Mouse (Mus musculus): ENCODE measurements around the gene Gm10065. TPM values are rescaled to one million over a fixed set of nuclear protein-coding genes. Genes with fewer than 3 reads are reported as not detected.

The Gm10065 gene
- total and polyA plus RNA-seq, 3 experiments, result not detected

GRCm38 (mm10) chr13:21495080-21495479 is 15.8 kb upstream of the Gm10065 start, which contains the start of gene AK157302:
Gene AK157302 (plus strand): TSS chr13:21495223.
- TF ChIP-seq CTCF (IDR thresholded peaks at IDR 0.05 in 2 of 3, conservative IDR thresholded peaks at IDR 0.05 in 1 of 3; ENCODE audit: control insufficient read depth in 1 of 3, insufficient read depth in 1 of 3, low read depth in 2 of 3, low read length in 3 of 3, poor library complexity in 1 of 3, severe bottlenecking in 1 of 3) (no peak), MAFK (IDR thresholded peaks at IDR 0.05; ENCODE audit: borderline replicate concordance, low read depth, low read length) (no peak), SIN3A (IDR thresholded peaks at IDR 0.05; ENCODE audit: low read length) (no peak), ZNF384 (IDR thresholded peaks at IDR 0.05; ENCODE audit: low read depth, low read length) (no peak), HCFC1 (IDR thresholded peaks at IDR 0.05; ENCODE audit: low read depth, low read length) (no peak), TCF12 (IDR thresholded peaks at IDR 0.05; ENCODE audit: low read depth, low read length) (no peak), GABPA (IDR thresholded peaks at IDR 0.05; ENCODE audit: low read depth, low read length) (no peak), KAT2A (conservative IDR thresholded peaks at IDR 0.05; ENCODE audit: low read depth, low read length) (no peak), MYB (IDR thresholded peaks at IDR 0.05; ENCODE audit: low read depth, low read length) (no peak), TAL1 (IDR thresholded peaks at IDR 0.05; ENCODE audit: low read length) (no peak), CHD2 (IDR thresholded peaks at IDR 0.05; ENCODE audit: low read length) (no peak), USF1 (IDR thresholded peaks at IDR 0.05; ENCODE audit: low read depth, low read length) (no peak), NRF1 (IDR thresholded peaks at IDR 0.05; ENCODE audit: insufficient read depth, low read depth, low read length, poor library complexity, severe bottlenecking) (no peak), POLR2AphosphoS2 (IDR thresholded peaks at IDR 0.05; ENCODE audit: low read length) (no peak), NELFE (IDR thresholded peaks at IDR 0.05; ENCODE audit: low read depth, low read length) (no peak), UBTF (IDR thresholded peaks at IDR 0.05; ENCODE audit: borderline replicate concordance, insufficient read depth, low read depth, low read length) (no peak), RAD21 (IDR thresholded peaks at IDR 0.05; ENCODE audit: low read depth, low read length) (no peak), SMC3 (IDR thresholded peaks at IDR 0.05; ENCODE audit: low read depth, low read length) (no peak), CHD1 (IDR thresholded peaks at IDR 0.05; ENCODE audit: low read depth, low read length) (no peak), BHLHE40 (IDR thresholded peaks at IDR 0.05; ENCODE audit: borderline replicate concordance, low read depth, low read length) (no peak)
- H3K9ac ChIP-seq (ENCODE audit: control insufficient read depth, low read depth, low read length, poor library complexity, severe bottlenecking), result no peak within 1 kb of the TSS
- H3K27ac ChIP-seq (ENCODE audit: control insufficient read depth, low read depth, low read length), result no peak within 1 kb of the TSS
- H3K27me3 ChIP-seq (ENCODE audit: control insufficient read depth in 1 of 2, insufficient read depth in 2 of 2, low read length in 2 of 2), result peaks cover 0 to 3% of the 10 kb centered on the region in 2 experiments; a peak in 2 of 4 replicates
- no peaks in the 10 kb centered on the region for H3K9me3 ChIP-seq (replicated peaks; ENCODE audit: insufficient read depth, low read length)
- no peaks in the 10 kb centered on the region for H3K79me2 ChIP-seq (ENCODE audit: control insufficient read depth, insufficient read depth, low read length, poor library complexity)
- H3K4me3 ChIP-seq (ENCODE audit: control insufficient read depth in 1 of 2, insufficient read depth in 1 of 2, low read depth in 2 of 2, low read length in 2 of 2), result no peak within 1 kb of the TSS
- no peaks in the 10 kb centered on the region for H3K4me1 ChIP-seq (ENCODE audit: control insufficient read depth in 1 of 2, insufficient read depth in 2 of 2, low read length in 2 of 2)
- no peaks in the 10 kb centered on the region for H3K36me3 ChIP-seq (ENCODE audit: control insufficient read depth in 1 of 2, insufficient read depth in 2 of 2, low read length in 2 of 2)
- DNase-seq (ENCODE audit: low read depth, low spot score), result no peak

DNA sequence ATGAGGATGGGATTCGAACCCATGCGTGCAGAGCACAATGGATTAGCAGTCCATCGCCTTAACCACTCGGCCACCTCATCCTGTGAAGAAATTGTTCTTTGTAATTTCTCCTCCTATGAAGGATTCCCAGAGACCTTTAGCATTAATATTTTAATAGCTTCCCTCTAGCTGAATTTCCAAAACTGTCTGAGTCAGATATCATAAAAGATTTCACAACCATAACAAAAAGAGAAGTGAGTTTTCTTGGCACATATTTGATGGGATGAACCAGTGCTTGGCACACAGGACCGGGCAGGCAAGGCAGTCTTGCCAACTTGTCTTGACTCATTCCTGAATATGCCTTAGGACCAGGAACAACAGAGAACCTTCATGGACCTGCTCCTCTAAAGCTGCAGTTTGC is 13.6 kb upstream of the Gm10065 start:
- Histone ChIP-seq H3K4me3 (ENCODE audit: control insufficient read depth in 1 of 2, insufficient read depth in 1 of 2, low read depth in 2 of 2, low read length in 2 of 2) (no peak overlapping the region), H3K4me1 (ENCODE audit: control insufficient read depth in 1 of 2, insufficient read depth in 2 of 2, low read length in 2 of 2) (no peaks in the 10 kb centered on the region), H3K27me3 (ENCODE audit: control insufficient read depth in 1 of 2, insufficient read depth in 2 of 2, low read length in 2 of 2) (peaks cover 0 to 1% of the 10 kb centered on the region in 2 experiments; a peak in 2 of 4 replicates), H3K36me3 (ENCODE audit: control insufficient read depth in 1 of 2, insufficient read depth in 2 of 2, low read length in 2 of 2) (no peaks in the 10 kb centered on the region), H3K9me3 (replicated peaks; ENCODE audit: insufficient read depth, low read length) (no peaks in the 10 kb centered on the region), H3K79me2 (ENCODE audit: control insufficient read depth, insufficient read depth, low read length, poor library complexity) (no peaks in the 10 kb centered on the region), H3K27ac (ENCODE audit: control insufficient read depth, low read depth, low read length) (no peak overlapping the region), H3K9ac (ENCODE audit: control insufficient read depth, low read depth, low read length, poor library complexity, severe bottlenecking) (no peak overlapping the region)
- TF ChIP-seq TBP (IDR thresholded peaks at IDR 0.05; ENCODE audit: low read depth, low read length) (peak; percentile 95), POLR2A (IDR thresholded peaks at IDR 0.05; ENCODE audit: control insufficient read depth in 1 of 2, insufficient read depth in 1 of 2, low read depth in 1 of 2, low read length in 2 of 2, poor library complexity in 1 of 2) (no peak)
- DNase-seq (ENCODE audit: low read depth, low spot score), result no peak

Data from MEL (cell line).